Mouse (Mus musculus) liver, embryonic 15.5 days (tissue): Measurements from ENCODE around the gene Rybp. TPM values are rescaled to one million over a fixed set of nuclear protein-coding genes. Genes with fewer than 3 reads are reported as not detected.

ENCODE experiments used
- ATAC-seq: fragments of 200-750 bp; cut with Nextera tagmentation; 2 replicates; pipeline ENCODE4 v1.8.0; 2017; ENCODE audit warnings: moderate number of reproducible peaks, mild to moderate bottlenecking, moderate library complexity; ENCODE audit not compliant: insufficient read depth
- H3K27ac ChIP-seq: fragments of 300-500 bp; sonication (generic); replicated peaks from 2 replicates; pipeline ENCODE4 v1.5.1; 2015; ENCODE audit warnings: mild to moderate bottlenecking, inconsistent platforms
- H3K27me3 ChIP-seq: fragments of 300-500 bp; sonication (generic); 2 replicates; pipeline ENCODE4 v1.6.1; 2015; ENCODE audit warnings: mild to moderate bottlenecking, inconsistent platforms
- H3K36me3 ChIP-seq: fragments of 300-500 bp; sonication (generic); replicated peaks from 2 replicates; pipeline ENCODE4 v1.6.1; 2015; ENCODE audit warnings: moderate library complexity, mild to moderate bottlenecking, inconsistent platforms
- H3K4me1 ChIP-seq: fragments of 300-500 bp; sonication (generic); replicated peaks from 2 replicates; pipeline ENCODE4 v1.6.1; 2015; ENCODE audit warnings: inconsistent platforms
- H3K4me2 ChIP-seq: fragments of 300-500 bp; sonication (generic); 2 replicates; pipeline ENCODE4 v1.6.1; 2015; ENCODE audit warnings: moderate library complexity, mild to moderate bottlenecking, inconsistent platforms
- H3K4me3 ChIP-seq: fragments of 300-500 bp; sonication (generic); replicated peaks from 2 replicates; pipeline ENCODE4 v1.5.1; 2015; ENCODE audit warnings: mild to moderate bottlenecking, inconsistent platforms
- H3K9ac ChIP-seq: fragments of 300-500 bp; sonication (generic); 2 replicates; pipeline ENCODE4 v1.6.1; 2015; ENCODE audit warnings: moderate library complexity, mild to moderate bottlenecking, inconsistent platforms
- H3K9me3 ChIP-seq: fragments of 300-500 bp; sonication (generic); replicated peaks from 2 replicates; pipeline ENCODE4 v1.6.1; 2016; ENCODE audit warnings: inconsistent platforms
- WGBS: fragments of 180-500 bp; shearing (Covaris S2); methylation state at CpG from one replicate; pipeline ENCODE4 v1.1.7; 2015; ENCODE audit warnings: mixed read lengths; ENCODE audit not compliant: insufficient replicate concordance; 5-methylcytosine and 5-hydroxymethylcytosine counted together
- polyA plus RNA-seq: library from polyadenylated mRNA; unstranded; fragments of >200 nt; fragmentation: Nextera tagmentation; extraction: Ambion mirVana; gene quantifications from 2 replicates; pipeline ENCODE4 v1.2.1, GENCODE M21; 2015

The Rybp gene
- polyA plus RNA-seq, 1 experiment from 2014 or later, result 5.1 TPM

DNA sequence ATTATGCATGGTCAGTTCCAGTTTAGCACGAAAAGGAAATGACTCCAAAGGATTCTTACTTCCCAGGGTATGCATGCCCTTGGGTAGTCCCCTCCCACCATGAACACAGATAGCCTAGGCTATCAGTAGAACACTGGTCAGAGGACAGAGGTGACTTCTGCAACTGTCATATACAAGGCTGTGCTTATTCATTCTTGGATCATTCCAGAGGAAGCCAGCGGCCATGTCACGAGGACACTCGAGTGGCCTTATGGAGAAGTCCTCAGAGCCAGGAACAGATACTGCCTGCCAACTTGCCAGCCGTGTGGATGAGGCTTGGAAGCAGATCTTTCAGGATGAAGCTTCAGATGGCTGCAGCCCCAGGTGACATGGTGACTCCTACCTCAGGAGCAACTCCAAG, 34.9 kb upstream of the Rybp start:
- H3K36me3 ChIP-seq, result no peaks in the 10 kb centered on the region
- no peak overlapping the region for H3K4me2 ChIP-seq
- no peaks in the 10 kb centered on the region for H3K9me3 ChIP-seq
- H3K27me3 ChIP-seq, result no peaks in the 10 kb centered on the region
- no peak overlapping the region for H3K27ac ChIP-seq
- H3K9ac ChIP-seq, result no peak overlapping the region
- 65% methylated on average over 5 of the region's 5 CpGs for WGBS
- no peak overlapping the region for H3K4me3 ChIP-seq
- no peak for ATAC-seq
- no peaks in the 10 kb centered on the region for H3K4me1 ChIP-seq

GRCm38 (mm10) chr6:100314201-100314600, 26.9 kb upstream of the Rybp start:
- Histone ChIP-seq H3K4me1 (no peaks in the 10 kb centered on the region), H3K9ac (no peak overlapping the region), H3K9me3 (no peaks in the 10 kb centered on the region), H3K27ac (no peak overlapping the region), H3K4me3 (no peak overlapping the region), H3K27me3 (no peaks in the 10 kb centered on the region; the same call in 1 of the 2 replicates), H3K36me3 (no peaks in the 10 kb centered on the region), H3K4me2 (no peak overlapping the region)
- ATAC-seq, result no peak
- WGBS, result 41% methylated on average over 8 of the region's 8 CpGs

DNA sequence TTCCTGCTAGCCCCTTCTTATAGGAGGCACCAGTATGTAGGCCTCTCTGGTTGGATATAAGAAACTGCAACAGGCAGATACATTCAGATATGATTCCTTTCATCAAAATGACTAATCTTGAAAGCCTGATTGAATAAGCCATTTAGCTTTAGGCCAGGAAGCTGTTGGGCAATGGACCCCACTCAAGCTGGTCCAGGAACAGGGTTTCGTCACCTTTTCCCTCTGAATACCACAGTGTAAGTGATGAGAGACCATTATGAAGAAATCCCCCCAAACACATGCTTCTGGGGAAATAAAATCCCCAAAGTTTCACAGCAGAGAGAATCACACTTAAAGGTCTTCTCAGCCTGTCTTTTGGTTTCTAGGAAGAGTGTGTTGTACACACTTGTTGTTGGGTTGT, 23.9 kb upstream of the Rybp start:
- H3K27me3 ChIP-seq, result no peaks in the 10 kb centered on the region; the same call in 1 of the 2 replicates
- H3K4me1 ChIP-seq, result no peaks in the 10 kb centered on the region
- 59% methylated on average over 1 of the region's 1 CpGs for WGBS
- H3K27ac ChIP-seq, result no peak overlapping the region
- H3K9ac ChIP-seq, result no peak overlapping the region
- H3K36me3 ChIP-seq, result no peaks in the 10 kb centered on the region
- no peak for ATAC-seq
- no peaks in the 10 kb centered on the region for H3K9me3 ChIP-seq
- no peak overlapping the region for H3K4me3 ChIP-seq
- H3K4me2 ChIP-seq, result no peak overlapping the region

DNA sequence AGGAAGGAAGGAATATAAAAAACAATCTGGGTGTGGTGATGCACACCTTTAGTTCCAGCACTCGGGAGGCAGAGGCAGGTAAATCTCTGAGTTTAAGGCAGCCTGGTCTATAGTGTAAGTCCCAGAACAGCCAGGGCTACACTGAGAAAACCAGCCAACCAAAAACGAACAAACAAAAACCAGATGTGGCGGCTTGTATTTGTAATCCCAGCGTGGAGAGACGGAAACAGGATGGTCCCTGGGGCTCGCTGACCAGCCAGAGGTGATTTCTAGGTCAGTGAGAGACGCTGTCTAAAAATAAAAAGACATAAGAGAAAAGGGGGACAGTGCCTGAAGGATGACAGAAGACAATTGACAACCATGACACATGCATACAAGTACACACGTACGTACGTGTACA, 17.5 kb upstream of the Rybp start:
- ATAC-seq, result no peak
- Histone ChIP-seq H3K27ac (no peak overlapping the region), H3K9me3 (no peaks in the 10 kb centered on the region), H3K9ac (no peak overlapping the region), H3K4me2 (no peak overlapping the region), H3K4me1 (peaks cover 8% of the 10 kb centered on the region; the same call in 1 of the 2 replicates), H3K27me3 (no peaks in the 10 kb centered on the region), H3K4me3 (no peak overlapping the region), H3K36me3 (no peaks in the 10 kb centered on the region)
- WGBS, result 69% methylated on average over 10 of the region's 10 CpGs

- no peaks in the 10 kb centered on the region for H3K36me3 ChIP-seq
- H3K4me1 ChIP-seq, result peaks cover 8% of the 10 kb centered on the region; the same call in 1 of the 2 replicates
- 42% methylated on average over 8 of the region's 8 CpGs for WGBS
- no peak overlapping the region for H3K4me2 ChIP-seq
- H3K27ac ChIP-seq, result no peak overlapping the region
- H3K9me3 ChIP-seq, result no peaks in the 10 kb centered on the region
- peak; percentile 58 for ATAC-seq
- H3K27me3 ChIP-seq, result no peaks in the 10 kb centered on the region
- no peak overlapping the region for H3K4me3 ChIP-seq
- no peak overlapping the region for H3K9ac ChIP-seq
Observed at GRCm38 (mm10) chr6:100301410-100302108, 14.3 kb upstream of the Rybp start.

DNA sequence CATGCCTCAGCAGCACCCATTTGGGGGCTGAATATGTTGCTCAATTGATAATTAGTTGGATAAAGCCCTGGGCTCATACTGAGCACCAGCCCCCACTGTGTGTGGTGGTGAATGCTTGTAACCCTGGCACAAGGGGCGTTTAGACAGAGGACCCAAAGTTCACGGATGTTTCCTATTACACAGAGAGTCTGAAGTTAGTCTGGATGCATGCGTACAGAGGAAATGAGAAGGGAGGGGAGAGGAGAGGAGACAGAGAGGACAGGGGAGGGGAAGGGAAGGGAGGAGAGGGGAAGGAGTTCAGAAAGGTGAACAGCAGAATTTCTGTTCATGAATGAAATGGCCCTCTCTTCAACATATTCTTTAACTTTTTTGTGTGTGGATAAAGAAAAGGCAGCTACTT, 13.5 kb upstream of the Rybp start:
- H3K9ac ChIP-seq, result no peak overlapping the region
- no peaks in the 10 kb centered on the region for H3K27me3 ChIP-seq
- H3K4me3 ChIP-seq, result no peak overlapping the region
- peaks cover 8% of the 10 kb centered on the region; the same call in 1 of the 2 replicates for H3K4me1 ChIP-seq
- no peak overlapping the region for H3K4me2 ChIP-seq
- H3K27ac ChIP-seq, result no peak overlapping the region
- ATAC-seq, result no peak
- WGBS, result 14% methylated on average over 3 of the region's 3 CpGs
- no peaks in the 10 kb centered on the region for H3K36me3 ChIP-seq
- H3K9me3 ChIP-seq, result no peaks in the 10 kb centered on the region

DNA sequence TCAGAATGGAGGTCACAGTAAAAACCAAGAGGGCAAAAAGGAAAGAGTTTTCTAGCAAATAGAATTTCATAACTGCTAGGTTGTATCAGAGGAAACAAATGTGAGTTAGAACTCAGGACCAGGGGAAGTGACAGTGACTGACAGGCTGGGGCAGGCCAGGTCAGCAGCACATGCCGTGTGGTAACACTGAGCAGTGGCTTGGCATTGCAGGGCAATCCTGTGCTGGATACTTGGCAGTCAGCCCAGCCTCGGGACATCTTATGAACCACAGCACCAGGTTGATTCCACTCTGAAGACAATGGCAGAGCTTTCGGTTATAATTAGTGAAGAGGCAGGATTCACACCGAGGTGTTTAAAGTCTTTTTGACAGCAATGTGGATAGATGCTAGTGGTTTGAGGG, 11.7 kb upstream of the Rybp start:
- Histone ChIP-seq H3K9me3 (no peaks in the 10 kb centered on the region), H3K36me3 (no peaks in the 10 kb centered on the region), H3K27ac (no peak overlapping the region), H3K4me3 (no peak overlapping the region), H3K27me3 (no peaks in the 10 kb centered on the region), H3K9ac (no peak overlapping the region), H3K4me2 (no peak overlapping the region), H3K4me1 (peaks cover 8% of the 10 kb centered on the region; the same call in 1 of the 2 replicates)
- no peak for ATAC-seq
- 44% methylated on average over 4 of the region's 4 CpGs for WGBS

- no peak overlapping the region for H3K9ac ChIP-seq
- no peaks in the 10 kb centered on the region for H3K36me3 ChIP-seq
- WGBS, result 48% methylated on average over 8 of the region's 8 CpGs
- H3K4me1 ChIP-seq, result peaks cover 8% of the 10 kb centered on the region; the same call in 1 of the 2 replicates
- no peaks in the 10 kb centered on the region for H3K9me3 ChIP-seq
- no peak overlapping the region for H3K4me3 ChIP-seq
- H3K4me2 ChIP-seq, result no peak overlapping the region
- no peak for ATAC-seq
- no peak overlapping the region for H3K27ac ChIP-seq
- H3K27me3 ChIP-seq, result no peaks in the 10 kb centered on the region; the same call in 1 of the 2 replicates
Observed at GRCm38 (mm10) chr6:100297536-100297935, 10.3 kb upstream of the Rybp start.

DNA sequence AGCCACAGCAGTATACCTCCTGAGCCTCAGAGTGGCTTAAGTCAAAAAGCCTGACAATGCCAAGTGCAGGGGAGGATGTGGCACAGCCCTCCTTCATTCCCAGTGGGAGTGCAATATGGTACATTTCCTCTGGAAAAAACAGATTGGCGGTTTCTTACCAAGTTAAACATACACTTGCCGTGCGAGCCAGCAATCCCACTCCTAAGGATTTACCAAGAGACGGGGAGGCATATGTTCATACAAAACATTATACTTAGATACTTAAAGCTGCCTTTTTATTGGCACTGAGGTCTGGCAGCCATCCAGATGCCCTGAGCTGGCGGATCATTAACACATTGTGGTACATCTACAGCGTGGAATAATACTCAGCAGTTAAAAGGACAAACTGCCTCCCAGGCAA, 5.1 kb upstream of the Rybp start:
- peaks cover 14% of the 10 kb centered on the region for H3K27me3 ChIP-seq
- 73% methylated on average over 6 of the region's 6 CpGs for WGBS
- H3K4me2 ChIP-seq, result no peak overlapping the region
- no peak overlapping the region for H3K27ac ChIP-seq
- peaks cover 19% of the 10 kb centered on the region for H3K4me1 ChIP-seq
- H3K9ac ChIP-seq, result no peak overlapping the region
- ATAC-seq, result no peak
- H3K4me3 ChIP-seq, result no peak overlapping the region
- no peaks in the 10 kb centered on the region for H3K36me3 ChIP-seq
- no peaks in the 10 kb centered on the region for H3K9me3 ChIP-seq

- Histone ChIP-seq H3K9ac (no peak overlapping the region), H3K9me3 (no peaks in the 10 kb centered on the region), H3K27me3 (peaks cover 14% of the 10 kb centered on the region), H3K4me1 (peaks cover 31% of the 10 kb centered on the region), H3K4me3 (no peak overlapping the region), H3K27ac (0 out of 2 replicates have a peak overlapping the region, but pooled peaks have one; percentile 9), H3K36me3 (no peaks in the 10 kb centered on the region), H3K4me2 (0 out of 2 replicates have a peak overlapping the region, but pooled peaks have one; percentile 100)
- 61% methylated on average over 5 of the region's 5 CpGs for WGBS
- no peak for ATAC-seq
Observed at GRCm38 (mm10) chr6:100289058-100289457, 1.8 kb upstream of the Rybp start.

DNA sequence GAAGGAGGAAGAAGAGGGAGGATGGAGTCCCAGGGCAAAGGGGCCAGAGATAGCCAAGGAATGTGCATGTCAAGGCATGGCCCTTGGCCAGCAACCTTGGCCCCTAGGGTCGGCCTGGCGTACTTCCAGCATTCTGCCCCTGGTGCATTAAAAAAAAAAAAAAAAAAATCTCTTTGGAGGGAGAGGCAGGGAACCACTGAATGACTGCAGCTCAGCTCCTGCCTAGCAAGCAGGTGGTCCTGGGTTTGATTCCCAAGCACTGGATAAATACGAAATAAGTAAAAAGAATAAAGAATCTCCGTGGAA, 1.4 kb upstream of the Rybp start:
- ATAC-seq, result no peak
- peak overlapping the region; percentile 100 for H3K4me2 ChIP-seq
- H3K4me1 ChIP-seq, result peaks cover 34% of the 10 kb centered on the region
- H3K9ac ChIP-seq, result peak overlapping the region; percentile 66; the same call in 1 of the 2 replicates
- H3K27ac ChIP-seq, result 0 out of 2 replicates have a peak overlapping the region, but pooled peaks have one; percentile 9
- no peaks in the 10 kb centered on the region for H3K9me3 ChIP-seq
- WGBS, result 40% methylated on average over 4 of the region's 4 CpGs
- H3K4me3 ChIP-seq, result peak overlapping the region; percentile 83
- no peaks in the 10 kb centered on the region for H3K36me3 ChIP-seq
- peaks cover 14% of the 10 kb centered on the region for H3K27me3 ChIP-seq
